Mouse (Mus musculus) liver, embryonic 16.5 days (tissue): Measurements from ENCODE around the gene Zfyve26. TPM values are rescaled to one million over a fixed set of nuclear protein-coding genes. Genes with fewer than 3 reads are reported as not detected.

Experiments used
- ATAC-seq: fragments of 200-750 bp; cut with Nextera tagmentation; 2 replicates; pipeline ENCODE4 v1.8.0; 2017; ENCODE audit warnings: low read depth, mild to moderate bottlenecking, moderate number of reproducible peaks, moderate library complexity
- H3K27ac ChIP-seq: fragments of 300-500 bp; sonication (generic); 2 replicates; pipeline ENCODE4 v1.5.1; 2014; ENCODE audit warnings: mild to moderate bottlenecking, low read length
- H3K27me3 ChIP-seq: fragments of 300-500 bp; sonication (generic); 2 replicates; pipeline ENCODE4 v1.6.1; 2014; ENCODE audit warnings: low read depth, low read length, mixed read lengths; ENCODE audit not compliant: control insufficient read depth, insufficient read depth
- H3K36me3 ChIP-seq: fragments of 300-500 bp; sonication (generic); 2 replicates; pipeline ENCODE4 v1.6.1; 2014; ENCODE audit warnings: mild to moderate bottlenecking; ENCODE audit not compliant: control insufficient read depth, insufficient read depth
- H3K4me1 ChIP-seq: fragments of 300-500 bp; sonication (generic); 2 replicates; pipeline ENCODE4 v1.6.1; 2014; ENCODE audit warnings: low read depth, low read length, mixed read lengths; ENCODE audit not compliant: control insufficient read depth
- H3K4me2 ChIP-seq: fragments of 300-500 bp; sonication (generic); 2 replicates; pipeline ENCODE4 v1.6.1; 2014; ENCODE audit warnings: low read depth, low read length, mixed read lengths
- H3K4me3 ChIP-seq: fragments of 300-500 bp; sonication (generic); 2 replicates; pipeline ENCODE4 v1.5.1; 2014; ENCODE audit warnings: low read depth, mild to moderate bottlenecking, low read length
- H3K9ac ChIP-seq: fragments of 300-500 bp; sonication (generic); 2 replicates; pipeline ENCODE4 v1.6.1; 2014; ENCODE audit warnings: low read depth, low read length
- H3K9me3 ChIP-seq: fragments of 300-500 bp; sonication (generic); replicated peaks from 2 replicates; pipeline ENCODE4 v1.6.1; 2016; ENCODE audit warnings: low read length; ENCODE audit not compliant: control insufficient read depth
- WGBS: fragments of 180-500 bp; shearing (Covaris S2); extraction: QIAGEN DNeasy Blood & Tissue Kit; methylation state at CpG from one replicate; pipeline ENCODE4 v1.1.7; 2014; ENCODE audit not compliant: insufficient replicate concordance; 5-methylcytosine and 5-hydroxymethylcytosine counted together
- polyA plus RNA-seq: library from polyadenylated mRNA; unstranded; fragments of >200 nt; fragmentation: Nextera tagmentation; extraction: Ambion mirVana; gene quantifications from 2 replicates; pipeline ENCODE4 v1.2.1, GENCODE M21; 2015

The Zfyve26 gene
- polyA plus RNA-seq, 1 experiment from 2014 or later: 10.7 TPM

DNA sequence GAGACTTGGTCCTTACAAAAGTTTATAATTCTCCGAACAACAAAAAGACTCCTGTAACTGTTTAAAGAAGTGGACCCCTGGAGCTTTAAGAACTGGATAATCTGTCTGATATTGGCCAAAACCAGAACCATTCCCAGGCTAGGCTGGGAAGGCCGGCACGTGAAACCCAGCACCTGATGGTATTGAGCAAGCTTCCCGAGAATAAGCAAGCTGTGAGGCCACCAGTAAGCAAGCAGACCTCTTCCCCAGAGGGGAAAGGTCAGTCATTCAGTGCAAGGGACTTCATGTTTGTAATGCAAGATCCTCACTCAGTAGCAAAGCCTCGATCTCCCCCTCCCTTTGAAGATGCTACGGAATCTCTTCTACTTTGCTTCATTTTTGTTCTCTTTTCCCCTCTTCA is 3.2 kb downstream of the Zfyve26 start:
- Histone ChIP-seq H3K36me3 (peaks cover 6% of the 10 kb centered on the region), H3K9ac (no peak overlapping the region), H3K9me3 (no peaks in the 10 kb centered on the region), H3K4me2 (no peak overlapping the region), H3K27me3 (no peaks in the 10 kb centered on the region), H3K4me1 (peaks cover 15% of the 10 kb centered on the region), H3K27ac (0 out of 2 replicates have a peak overlapping the region, but pooled peaks have one; percentile 3), H3K4me3 (no peak overlapping the region)
- WGBS: 67% methylated on average over 6 of the region's 6 CpGs
- ATAC-seq: no peak

DNA sequence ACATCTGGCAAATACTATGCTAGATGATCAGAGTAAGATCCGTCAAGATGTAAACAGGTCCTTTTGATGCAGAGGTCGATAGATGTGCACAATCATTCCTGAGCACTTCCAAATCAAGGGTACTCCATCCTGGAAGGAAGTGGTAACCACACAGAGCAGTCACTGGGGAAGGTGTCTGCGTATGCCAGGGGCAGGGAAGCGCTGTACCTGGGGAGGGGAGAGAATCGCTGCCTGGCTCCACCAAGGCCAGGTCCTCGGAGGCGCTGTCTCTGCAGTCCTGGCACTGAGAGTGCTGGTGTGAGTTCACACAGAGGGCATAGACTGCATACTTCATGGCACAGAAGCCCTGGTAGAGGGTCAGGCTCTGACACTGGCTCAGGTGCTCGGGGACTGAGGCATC is 13.5 kb downstream of the Zfyve26 start:
- no peak for ATAC-seq
- peaks cover 51% of the 10 kb centered on the region for H3K36me3 ChIP-seq
- WGBS: 81% methylated on average over 8 of the region's 8 CpGs
- no peak overlapping the region for H3K27ac ChIP-seq
- H3K4me2 ChIP-seq: no peak overlapping the region
- no peaks in the 10 kb centered on the region for H3K9me3 ChIP-seq
- no peak overlapping the region for H3K9ac ChIP-seq
- no peak overlapping the region for H3K4me3 ChIP-seq
- H3K27me3 ChIP-seq: no peaks in the 10 kb centered on the region
- H3K4me1 ChIP-seq: no peaks in the 10 kb centered on the region

DNA sequence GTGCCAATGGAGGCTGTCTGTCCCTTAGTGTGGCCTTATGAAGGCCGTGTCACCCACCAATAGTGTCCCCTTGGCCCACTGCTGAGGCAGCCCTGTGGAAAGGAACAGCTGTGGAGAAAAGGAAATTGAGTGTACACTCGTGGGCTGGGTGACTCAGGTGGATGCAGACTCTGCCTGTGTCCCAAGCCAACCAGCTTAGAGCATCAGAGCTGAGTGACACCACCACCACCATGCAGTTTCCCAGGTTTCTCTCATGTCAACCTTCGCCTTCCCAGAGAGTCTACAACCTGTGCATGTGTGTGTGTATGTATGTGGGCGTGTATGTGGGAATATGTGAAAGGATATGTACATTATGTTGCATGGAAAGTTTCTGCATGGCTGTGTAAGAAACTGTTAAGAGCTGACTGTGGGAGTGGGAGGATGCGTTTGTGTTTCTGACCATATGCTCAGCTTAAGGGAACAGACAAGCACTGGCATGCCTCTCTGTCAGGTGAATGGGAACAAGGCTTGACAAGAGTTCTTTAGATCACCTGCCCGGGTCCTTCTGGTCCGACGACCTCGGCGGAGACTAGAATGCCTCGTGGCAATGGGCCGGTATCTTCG is 16.5 kb downstream of the Zfyve26 start:
- Histone ChIP-seq H3K4me3 (no peak overlapping the region), H3K27ac (no peak overlapping the region), H3K9me3 (no peaks in the 10 kb centered on the region), H3K4me2 (no peak overlapping the region), H3K36me3 (peaks cover 43% of the 10 kb centered on the region), H3K4me1 (no peaks in the 10 kb centered on the region), H3K9ac (no peak overlapping the region), H3K27me3 (no peaks in the 10 kb centered on the region)
- WGBS: 80% methylated on average over 13 of the region's 13 CpGs
- no peak for ATAC-seq

DNA sequence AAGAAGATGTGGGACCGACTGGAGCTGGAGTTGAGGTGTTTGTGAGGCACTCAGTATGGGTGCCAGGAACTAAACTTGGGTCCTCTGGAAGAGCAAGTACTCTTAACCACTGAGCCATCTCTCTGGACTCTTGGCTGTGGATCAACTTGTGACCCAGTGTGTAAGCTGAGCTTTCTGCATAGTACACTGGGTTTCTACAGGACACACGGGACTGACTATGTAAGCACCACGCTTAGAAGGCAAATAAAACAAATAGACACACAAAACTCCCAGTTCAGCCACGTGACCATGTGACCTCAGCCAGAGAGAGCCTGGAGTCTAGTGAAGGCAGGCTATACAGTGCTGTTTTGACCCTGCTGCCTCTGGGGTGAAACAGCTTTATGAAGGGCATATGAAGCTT is 23.5 kb downstream of the Zfyve26 start:
- Histone ChIP-seq H3K4me1 (no peaks in the 10 kb centered on the region; the same call in none of the 2 replicates), H3K4me2 (no peak overlapping the region), H3K27me3 (no peaks in the 10 kb centered on the region), H3K27ac (peak overlapping the region; percentile 38; the same call in 1 of the 2 replicates), H3K9me3 (no peaks in the 10 kb centered on the region), H3K4me3 (no peak overlapping the region), H3K9ac (no peak overlapping the region), H3K36me3 (peaks cover 34% of the 10 kb centered on the region)
- ATAC-seq: peak; percentile 89
- 66% methylated on average over 4 of the region's 4 CpGs for WGBS

DNA sequence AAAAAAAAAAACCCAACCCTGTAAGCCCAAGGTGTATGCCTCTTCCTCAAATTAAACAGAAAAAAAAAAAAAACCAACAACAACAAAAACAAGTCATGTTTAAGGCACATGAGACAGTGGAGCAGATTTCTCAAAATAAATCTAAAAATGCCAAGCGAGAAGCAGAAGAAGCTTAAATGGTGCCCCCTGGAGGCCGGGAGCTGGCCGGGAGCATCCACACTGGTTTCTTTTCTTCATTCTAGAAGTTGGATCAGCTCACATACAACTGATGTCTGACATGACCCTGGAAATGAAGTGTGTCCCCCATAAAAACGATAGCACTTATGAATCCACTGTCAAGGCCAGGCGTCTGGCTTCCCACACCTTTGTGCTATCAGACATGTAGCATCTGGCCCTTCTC is 35.1 kb downstream of the Zfyve26 start:
- H3K36me3 ChIP-seq: peaks cover 12% of the 10 kb centered on the region
- ATAC-seq: no peak
- H3K4me2 ChIP-seq: no peak overlapping the region
- H3K9me3 ChIP-seq: no peaks in the 10 kb centered on the region
- H3K9ac ChIP-seq: no peak overlapping the region
- H3K27me3 ChIP-seq: no peaks in the 10 kb centered on the region
- H3K27ac ChIP-seq: no peak overlapping the region
- no peaks in the 10 kb centered on the region for H3K4me1 ChIP-seq
- WGBS: 59% methylated on average over 5 of the region's 5 CpGs
- no peak overlapping the region for H3K4me3 ChIP-seq

DNA sequence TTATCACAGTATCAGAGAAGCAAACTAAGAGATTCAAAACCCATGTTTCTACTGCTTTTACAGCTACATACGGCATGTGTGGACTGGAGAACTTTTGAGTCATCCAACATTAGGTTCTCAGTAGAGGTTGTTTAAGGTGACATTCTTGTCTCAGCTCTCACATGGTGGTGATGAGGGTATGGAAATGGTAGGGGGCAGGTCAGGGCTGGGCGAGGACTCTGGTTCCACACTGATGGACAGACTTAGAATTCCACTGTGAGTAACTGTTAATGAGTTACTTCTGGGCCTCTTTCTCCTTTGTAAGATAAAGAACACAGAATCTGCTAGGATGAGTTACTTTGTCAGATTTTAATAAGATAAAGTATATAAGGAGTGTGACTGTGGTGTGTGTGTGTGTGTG is 36.0 kb downstream of the Zfyve26 start:
- no peaks in the 10 kb centered on the region for H3K27me3 ChIP-seq
- ATAC-seq: no peak
- no peak overlapping the region for H3K27ac ChIP-seq
- H3K36me3 ChIP-seq: peaks cover 11% of the 10 kb centered on the region
- 77% methylated on average over 2 of the region's 2 CpGs for WGBS
- H3K9me3 ChIP-seq: no peaks in the 10 kb centered on the region
- no peak overlapping the region for H3K9ac ChIP-seq
- H3K4me2 ChIP-seq: no peak overlapping the region
- H3K4me3 ChIP-seq: no peak overlapping the region
- H3K4me1 ChIP-seq: no peaks in the 10 kb centered on the region

DNA sequence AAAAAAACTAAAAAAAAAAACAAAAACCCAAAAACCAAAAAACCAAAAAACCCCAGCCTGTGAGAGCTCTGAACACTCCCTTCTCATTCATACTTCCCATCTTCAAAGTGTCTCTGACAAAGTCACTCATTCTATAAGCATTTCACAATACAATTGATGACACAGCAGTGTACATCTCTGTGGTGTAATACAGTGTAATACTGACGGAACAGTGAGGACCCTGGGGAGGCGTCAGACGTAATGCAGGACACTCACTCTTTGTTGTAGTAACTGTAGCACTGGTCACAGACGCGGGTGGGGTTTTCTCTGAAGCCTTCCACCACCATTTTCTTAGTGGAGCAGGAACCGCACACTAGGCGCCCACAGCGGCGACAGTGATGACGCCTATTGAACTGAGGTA is 41.1 kb downstream of the Zfyve26 start:
- Histone ChIP-seq H3K36me3 (peaks cover 10% of the 10 kb centered on the region; the same call in 1 of the 2 replicates), H3K27ac (no peak overlapping the region), H3K4me3 (no peak overlapping the region), H3K9ac (no peak overlapping the region), H3K4me1 (no peaks in the 10 kb centered on the region), H3K27me3 (no peaks in the 10 kb centered on the region), H3K9me3 (no peaks in the 10 kb centered on the region), H3K4me2 (no peak overlapping the region)
- WGBS: 86% methylated on average over 10 of the region's 10 CpGs
- ATAC-seq: no peak; the same call in 1 of the 2 replicates

DNA sequence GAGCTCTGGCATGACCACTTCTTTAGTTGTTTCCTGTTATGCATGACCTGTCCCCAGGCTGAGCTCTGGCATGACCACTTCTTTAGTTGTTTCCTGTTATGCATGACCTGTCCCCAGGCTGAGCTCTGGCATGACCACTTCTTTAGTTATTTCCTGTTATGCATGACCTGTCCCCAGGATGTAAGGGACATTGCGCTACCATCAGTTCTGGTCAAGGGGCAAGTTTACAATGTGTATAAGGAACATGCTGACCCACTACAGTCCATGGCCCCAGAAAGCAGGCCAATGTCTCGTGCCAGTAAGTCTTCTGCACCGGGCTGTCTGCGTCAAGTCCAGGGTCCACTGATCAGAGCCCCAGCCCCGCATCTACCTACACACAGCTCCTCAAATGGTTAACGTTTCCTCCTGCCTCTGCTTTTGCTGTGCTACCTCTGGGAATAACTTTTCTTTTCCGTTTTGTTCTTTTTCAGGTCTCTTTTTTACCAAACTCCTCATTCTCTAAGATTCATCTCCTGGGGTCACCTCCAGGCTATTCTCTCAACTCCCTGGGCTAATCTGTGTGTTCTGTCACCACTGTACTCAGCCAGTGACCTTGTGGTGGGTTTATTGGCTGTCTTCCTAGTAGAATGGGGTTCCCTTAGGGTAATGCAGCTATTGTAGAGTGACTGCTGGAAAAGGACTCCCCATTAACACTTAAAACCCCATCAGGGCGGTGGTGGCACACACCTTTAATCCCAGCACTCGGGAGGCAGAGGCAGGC is 42.6 kb downstream of the Zfyve26 start:
- H3K9ac ChIP-seq: no peak overlapping the region
- H3K4me3 ChIP-seq: no peak overlapping the region
- no peak overlapping the region for H3K27ac ChIP-seq
- H3K36me3 ChIP-seq: peaks cover 10% of the 10 kb centered on the region; the same call in 1 of the 2 replicates
- H3K4me2 ChIP-seq: no peak overlapping the region
- peak; percentile 58; the same call in 1 of the 2 replicates for ATAC-seq
- WGBS: 75% methylated on average over 9 of the region's 9 CpGs
- no peaks in the 10 kb centered on the region for H3K4me1 ChIP-seq
- H3K27me3 ChIP-seq: no peaks in the 10 kb centered on the region
- no peaks in the 10 kb centered on the region for H3K9me3 ChIP-seq

DNA sequence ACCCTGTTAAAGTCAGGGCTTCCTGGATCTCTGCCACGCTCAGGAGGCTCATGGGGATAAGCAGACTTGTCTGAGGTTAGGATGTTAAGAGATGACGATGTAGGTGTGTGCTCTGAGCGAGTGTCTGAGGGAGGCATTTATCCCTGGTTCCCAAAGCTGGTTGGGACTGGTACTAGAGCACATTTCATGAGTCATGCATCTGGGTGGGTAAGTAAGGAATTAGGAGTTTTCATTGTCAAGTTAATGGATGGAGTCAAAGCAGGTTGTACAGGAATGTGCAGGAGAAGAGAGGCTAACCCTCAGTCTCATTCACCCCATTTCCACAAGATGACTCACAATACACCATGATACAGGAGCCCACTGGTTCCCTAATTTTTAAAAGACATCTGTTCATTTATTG is 48.0 kb downstream of the Zfyve26 start:
- H3K9me3 ChIP-seq: no peaks in the 10 kb centered on the region
- no peak overlapping the region for H3K27ac ChIP-seq
- no peaks in the 10 kb centered on the region for H3K27me3 ChIP-seq
- H3K36me3 ChIP-seq: peaks cover 17% of the 10 kb centered on the region
- no peak overlapping the region for H3K4me2 ChIP-seq
- WGBS: 70% methylated on average over 3 of the region's 3 CpGs
- no peak for ATAC-seq
- H3K9ac ChIP-seq: no peak overlapping the region
- H3K4me3 ChIP-seq: no peak overlapping the region
- H3K4me1 ChIP-seq: no peaks in the 10 kb centered on the region
